Mouse (Mus musculus) embryonic stem cell, embryonic (primary cell): ENCODE measurements around the gene 1810010H24Rik.

Experiments
- CTCF ChIA-PET, 4 experiments: fragments of 300-600 bp in 2 of 4; fragments of 350-600 bp in 2 of 4; sonication (Branson Sonifier 250); formaldehyde crosslinking; loops; one replicate each; lab custom pipeline; 2022; ENCODE audit warnings: inconsistent platforms in 2 of 4; lab: Charles Lee
- POLR2A ChIA-PET, 4 experiments: fragments of 300-600 bp in 2 of 4; fragments of 350-600 bp in 2 of 4; sonication (Branson Sonifier 250); formaldehyde crosslinking; loops; one replicate each; lab custom pipeline; 2022; ENCODE audit warnings: antibody characterized with exemption in 4 of 4, inconsistent platforms in 1 of 4; lab: Charles Lee

1810010H24Rik gene

GRCm38 (mm10) chr11:107001760-107002675 is 23.5 kb upstream of the 1810010H24Rik start:
- POLR2A ChIA-PET = interaction anchor here in 3 of 4 experiments (0.6 to 2.1 kb wide), 16 partner anchors 10 to 441 kb away, joined by 3 to 13 read pairs (median 4); partner anchors contain the start of genes Cep95 (in 2 of the 3) and Ddx5 (in 2 of the 3)
- CTCF ChIA-PET = interaction anchor here in 2 of 4 experiments (0.6 to 1.1 kb wide), 3 partner anchors 16 to 1877 kb away, joined by 3 to 11 read pairs (median 4); no protein-coding TSS in a partner anchor

DNA sequence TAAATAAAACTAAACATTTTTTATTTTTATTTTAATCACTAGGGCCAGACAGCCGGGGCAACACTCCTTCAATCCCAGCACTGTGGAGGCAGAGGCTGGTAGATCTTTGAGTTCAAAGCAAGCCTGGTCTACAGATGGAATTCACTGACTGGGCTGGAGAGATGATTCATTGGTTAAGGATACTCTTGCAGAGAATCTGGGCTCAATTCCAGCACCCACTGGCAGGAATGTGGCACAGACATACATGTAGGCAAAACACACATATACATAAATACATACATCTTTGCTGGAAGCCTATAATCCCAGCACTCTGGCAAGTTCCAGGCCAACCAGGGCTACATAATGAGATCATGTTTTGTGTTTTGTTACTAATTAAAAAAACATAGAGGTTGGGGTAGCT is 19.9 kb upstream of the 1810010H24Rik start:
- POLR2A ChIA-PET = interaction anchor here in 2 of 4 experiments (0.9 to 5.2 kb wide), 3 partner anchors 7 to 18 kb away, joined by 3 to 56 read pairs (median 8); partner anchors contain the start of gene Kpna2 (in 1 of the 2)
- CTCF ChIA-PET = no interaction called here

- CTCF ChIA-PET = no interaction called here
- POLR2A ChIA-PET = interaction anchor here in 3 of 4 experiments (0.7 to 5.2 kb wide), 3 partner anchors 11 to 15 kb away, joined by 3 to 56 read pairs (median 23); partner anchors contain the start of gene Kpna2 (in 2 of the 3)
Observed at GRCm38 (mm10) chr11:107010447-107010846, 15.0 kb upstream of the 1810010H24Rik start.

- POLR2A ChIA-PET = interaction anchor here in 3 of 4 experiments (0.8 to 2.5 kb wide), 10 partner anchors 9 to 124 kb away, joined by 4 to 54 read pairs (median 18); partner anchors contain the start of genes Kpna2 (in 3 of the 3) and 1810010H24Rik (in 1 of the 3)
- CTCF ChIA-PET = interaction anchor here in 1 of 4 experiments (0.6 kb wide), 1 partner anchor 491 kb away, joined by 3 read pairs; no protein-coding TSS in a partner anchor
Observed at GRCm38 (mm10) chr11:107011171-107011570, 14.3 kb upstream of the 1810010H24Rik start.

DNA sequence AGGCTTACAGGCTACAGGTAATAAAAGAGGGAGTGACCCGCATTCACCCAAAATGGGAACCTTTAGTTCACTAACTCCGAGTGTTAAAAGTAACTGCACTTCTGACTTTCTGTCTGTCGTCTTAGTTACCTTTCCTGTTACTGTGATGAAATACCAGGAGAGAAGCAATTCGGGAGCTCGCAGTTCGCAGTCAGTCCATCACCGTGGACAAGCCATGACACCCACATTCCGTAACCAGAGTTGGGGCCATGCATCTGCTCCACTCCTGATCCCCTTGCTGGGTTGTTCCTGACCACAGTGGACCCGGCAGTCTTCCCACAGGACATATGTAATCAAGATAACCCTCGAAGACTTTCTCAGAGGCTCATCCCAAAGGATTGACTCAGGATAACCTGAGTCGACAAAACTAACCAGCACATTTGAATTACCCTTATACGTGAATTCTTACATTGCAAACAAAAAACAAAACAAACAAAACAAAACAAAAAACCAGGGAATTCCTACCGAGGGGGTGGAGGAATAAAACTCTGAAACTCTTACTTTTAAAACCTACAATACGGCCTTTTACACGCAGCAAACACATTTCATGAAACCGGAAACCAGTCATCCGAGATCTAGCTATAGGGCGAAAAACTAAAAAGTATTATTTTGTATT is 13.7 kb upstream of the 1810010H24Rik start:
- ChIA-PET POLR2A (interaction anchor here (0.6 to 2.5 kb wide), 33 partner anchors 9 to 652 kb away, joined by 3 to 54 read pairs (median 5); partner anchors contain the start of genes Kpna2 (in 4 of the 4), 1810010H24Rik (in 2 of the 4), Cep95 (in 2 of the 4) and Ddx5 (in 2 of the 4)), CTCF (interaction anchor here in 1 of 4 experiments (0.6 kb wide), 1 partner anchor 492 kb away, joined by 3 read pairs; no protein-coding TSS in a partner anchor)

GRCm38 (mm10) chr11:107012324-107013017 is 13.0 kb upstream of the 1810010H24Rik start:
- CTCF ChIA-PET = interaction anchor here in 1 of 4 experiments (1.0 kb wide), 1 partner anchor 146 kb away, joined by 4 read pairs; no protein-coding TSS in a partner anchor

DNA sequence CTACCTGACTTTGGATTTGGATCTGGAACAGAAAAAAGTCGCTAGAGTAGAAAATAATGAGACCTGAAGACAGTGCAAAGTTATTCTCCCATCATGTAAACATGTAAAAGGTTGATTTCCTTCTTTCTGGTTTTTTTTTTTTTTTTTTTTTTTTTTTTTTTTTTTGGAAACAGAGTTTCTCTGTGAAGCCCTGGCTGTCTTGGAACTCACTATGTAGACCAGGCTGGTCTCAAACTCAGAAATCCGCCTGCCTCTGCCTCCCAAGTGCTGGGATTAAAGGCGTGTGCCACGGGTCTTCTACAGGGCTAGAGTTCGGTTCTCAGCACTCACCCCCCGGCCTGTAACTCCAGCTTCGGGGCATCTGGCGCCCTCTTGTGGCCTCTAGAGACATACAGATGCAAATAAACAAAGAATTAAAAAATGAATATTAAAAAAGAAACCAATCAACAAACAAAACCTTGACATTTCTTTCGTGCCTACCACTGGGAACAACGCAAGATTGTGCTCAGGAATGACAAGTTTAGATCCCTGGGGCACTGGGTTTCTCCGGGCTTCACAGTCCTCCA is 11.4 kb upstream of the 1810010H24Rik start:
- ChIA-PET POLR2A (interaction anchor here (0.6 to 2.8 kb wide), 31 partner anchors 8 to 534 kb away, joined by 3 to 36 read pairs (median 4); partner anchors contain the start of genes Kpna2 (in 4 of the 4), 1810010H24Rik (in 2 of the 4), Cep95 (in 1 of the 4) and Ddx5 (in 1 of the 4)), CTCF (interaction anchor here (0.6 to 2.5 kb wide), 22 partner anchors 9 to 145 kb away, joined by 3 to 34 read pairs (median 4); partner anchors contain the start of genes Kpna2 (in 2 of the 4) and 1810010H24Rik (in 1 of the 4))

More at GRCm38 (mm10) chr11:107012324-107013017, 13.0 kb upstream of the 1810010H24Rik start:
- POLR2A ChIA-PET = interaction anchor here (0.6 to 2.5 kb wide), 39 partner anchors 10 to 970 kb away, joined by 3 to 54 read pairs (median 4); partner anchors contain the start of genes Kpna2 (in 4 of the 4), 1810010H24Rik (in 2 of the 4), Cep95 (in 2 of the 4) and Ddx5 (in 2 of the 4)

GRCm38 (mm10) chr11:107014597-107015309 is 10.7 kb upstream of the 1810010H24Rik start:
- ChIA-PET CTCF (interaction anchor here (0.6 to 2.5 kb wide), 34 partner anchors 8 to 532 kb away, joined by 3 to 34 read pairs (median 4); partner anchors contain the start of genes 1810010H24Rik (in 2 of the 4), Kpna2 (in 2 of the 4) and Smurf2 (in 1 of the 4)), POLR2A (interaction anchor here (0.6 to 2.8 kb wide), 36 partner anchors 9 to 533 kb away, joined by 3 to 36 read pairs (median 4); partner anchors contain the start of genes Kpna2 (in 4 of the 4), 1810010H24Rik (in 2 of the 4), Cep95 (in 1 of the 4) and Ddx5 (in 1 of the 4))

DNA sequence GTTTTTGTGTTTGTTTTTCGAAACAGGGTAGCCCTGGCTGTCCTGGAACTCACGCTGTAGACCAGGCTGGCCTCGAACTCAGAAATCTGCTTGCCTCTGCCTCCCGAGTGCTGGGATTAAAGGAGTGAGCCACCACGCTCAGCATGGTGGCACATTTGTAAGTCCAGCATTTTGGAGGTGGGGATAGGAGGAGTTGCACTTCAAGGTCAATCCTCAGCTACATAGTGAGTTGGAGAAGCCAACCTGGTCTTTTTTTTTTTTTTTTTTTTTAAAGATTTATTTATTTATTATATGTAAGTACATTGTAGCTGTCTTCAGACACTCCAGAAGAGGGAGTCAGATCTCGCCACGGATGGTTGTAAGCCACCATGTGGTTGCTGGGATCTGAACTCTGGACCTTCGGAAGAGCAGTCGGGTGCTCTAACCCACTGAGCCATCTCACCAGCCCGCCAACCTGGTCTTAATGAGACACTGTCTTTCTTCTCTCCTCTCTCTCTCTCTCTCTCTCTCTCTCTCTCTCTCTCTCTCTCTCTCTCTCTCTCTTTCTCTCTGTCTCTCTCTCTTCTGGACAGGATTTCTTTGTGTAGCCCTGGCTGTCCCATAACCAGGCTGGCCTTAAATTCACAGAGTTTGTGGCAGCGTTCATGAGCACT is 9.8 kb upstream of the 1810010H24Rik start:
- POLR2A ChIA-PET = interaction anchor here (0.6 to 2.8 kb wide), 20 partner anchors 9 to 515 kb away, joined by 3 to 36 read pairs (median 4); partner anchors contain the start of genes Kpna2 (in 3 of the 4), 1810010H24Rik (in 2 of the 4), Cep95 (in 1 of the 4) and Ddx5 (in 1 of the 4)
- CTCF ChIA-PET = interaction anchor here (0.6 to 2.5 kb wide), 26 partner anchors 7 to 459 kb away, joined by 3 to 34 read pairs (median 5); partner anchors contain the start of genes 1810010H24Rik (in 1 of the 4), Kpna2 (in 1 of the 4) and Smurf2 (in 1 of the 4)

DNA sequence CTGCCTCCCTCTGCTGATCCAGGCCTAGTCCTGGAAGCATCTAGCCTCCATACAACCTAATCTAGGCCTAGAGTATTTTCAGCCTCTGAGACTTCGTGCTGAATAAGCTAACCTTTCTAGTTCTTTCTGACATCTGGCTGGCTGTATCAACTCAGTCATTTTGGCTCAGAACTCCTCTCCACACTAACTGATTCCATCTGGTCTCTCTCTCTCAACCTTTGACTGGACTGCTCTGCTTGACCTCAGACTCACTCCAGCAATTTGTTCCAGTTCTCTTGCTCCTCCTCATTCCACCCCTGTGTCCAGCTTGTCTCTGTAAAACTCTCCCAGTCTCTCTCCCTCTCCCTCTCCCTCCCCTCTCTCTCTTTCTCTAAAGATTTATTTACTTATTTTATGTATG is 8.6 kb upstream of the 1810010H24Rik start:
- POLR2A ChIA-PET = interaction anchor here in 1 of 4 experiments (1.7 to 4.4 kb wide), 3 partner anchors 10 to 18 kb away, joined by 4 to 21 read pairs (median 11); partner anchors contain the start of gene Kpna2

DNA sequence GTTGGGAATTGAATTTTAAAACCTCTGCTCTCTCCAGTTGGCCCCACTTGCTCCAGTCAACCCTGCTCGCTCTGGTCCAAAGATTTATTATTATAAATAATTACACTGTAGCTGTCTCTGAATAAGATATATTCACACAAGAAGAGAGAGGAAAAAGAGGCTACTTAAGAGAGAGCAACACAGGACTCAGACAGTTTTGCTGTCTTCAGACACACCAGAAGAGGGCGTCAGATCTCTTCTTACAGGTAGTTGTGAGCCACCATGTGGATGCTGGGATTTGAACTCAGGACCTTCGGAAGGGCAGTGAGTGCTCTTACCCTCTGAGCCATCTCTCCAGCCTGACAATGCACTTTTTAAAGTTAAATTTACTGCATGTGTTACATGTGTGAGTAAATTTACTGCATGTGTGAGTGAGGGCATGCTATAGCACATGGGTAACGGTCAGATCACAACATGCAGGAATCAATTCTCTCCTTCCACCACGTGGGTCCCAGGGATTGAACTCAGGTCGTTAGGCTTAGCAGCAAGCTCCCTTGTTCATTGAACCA is 8.1 kb upstream of the 1810010H24Rik start:
- ChIA-PET POLR2A (interaction anchor here in 3 of 4 experiments (0.6 to 4.4 kb wide), 10 partner anchors 10 to 141 kb away, joined by 3 to 21 read pairs (median 4); partner anchors contain the start of genes Bptf (in 1 of the 3) and Kpna2 (in 1 of the 3)), CTCF (interaction anchor here in 3 of 4 experiments (0.6 to 2.8 kb wide), 14 partner anchors 10 to 360 kb away, joined by 3 to 15 read pairs (median 4); partner anchors contain the start of gene Nol11 (in 1 of the 3))

More for the DNA sequence above, 8.6 kb upstream of the 1810010H24Rik start:
- CTCF ChIA-PET = interaction anchor here in 2 of 4 experiments (0.6 to 1.1 kb wide), 2 partner anchors 20 to 30 kb away, joined by 3 to 12 read pairs; no protein-coding TSS in a partner anchor

DNA sequence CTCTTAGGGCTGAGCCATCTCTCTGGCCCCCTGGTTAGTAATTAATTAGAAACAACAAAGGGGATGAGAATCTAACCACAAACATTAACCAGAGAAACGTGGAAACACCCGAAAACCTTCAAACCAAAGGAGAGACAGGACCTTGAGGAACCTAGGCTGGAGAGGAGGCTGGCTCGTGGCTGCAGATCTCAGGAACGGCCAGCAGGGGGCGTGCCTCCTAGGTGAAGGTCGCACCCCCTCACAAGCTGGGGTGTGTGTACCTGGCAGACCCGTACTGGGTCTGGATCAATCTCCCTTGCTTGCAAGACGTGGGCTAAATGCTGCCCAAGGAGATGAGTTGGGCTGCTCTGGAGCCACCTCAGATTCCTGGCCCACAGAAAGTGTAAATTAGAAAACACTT is 6.9 kb upstream of the 1810010H24Rik start:
- CTCF ChIA-PET = interaction anchor here (0.6 to 2.8 kb wide), 27 partner anchors 8 to 906 kb away, joined by 3 to 15 read pairs (median 3); partner anchors contain the start of genes Kpna2 (in 1 of the 4) and Nol11 (in 1 of the 4)
- POLR2A ChIA-PET = interaction anchor here in 3 of 4 experiments (0.7 to 4.4 kb wide), 14 partner anchors 9 to 230 kb away, joined by 3 to 21 read pairs (median 4); partner anchors contain the start of genes Kpna2 (in 3 of the 3), Bptf (in 1 of the 3), Cep95 (in 1 of the 3) and Ddx5 (in 1 of the 3)

GRCm38 (mm10) chr11:107019318-107019717 is 6.2 kb upstream of the 1810010H24Rik start:
- POLR2A ChIA-PET = interaction anchor here in 3 of 4 experiments (0.7 to 4.4 kb wide), 13 partner anchors 9 to 230 kb away, joined by 3 to 21 read pairs (median 3); partner anchors contain the start of genes Kpna2 (in 3 of the 3), Cep95 (in 1 of the 3) and Ddx5 (in 1 of the 3)
- CTCF ChIA-PET = interaction anchor here (0.6 to 2.8 kb wide), 16 partner anchors 9 to 303 kb away, joined by 3 to 15 read pairs (median 4); partner anchors contain the start of gene Kpna2 (in 1 of the 4)
